Mouse (Mus musculus): ENCODE data around the gene Zbtb37. TPM values are rescaled to one million over a fixed set of nuclear protein-coding genes. Genes with fewer than 3 reads are reported as not detected.
"Not testable (repeated sequence)": the region's sequence is repeated elsewhere in the genome, so short reads cannot be mapped to it uniquely, and the experiment has no call there.

Zbtb37 gene
- polyA plus RNA-seq, 1 experiment from 2014 or later: 13.0 TPM

GRCm38 (mm10) chr1:160989395-160989794 lies 45.3 kb downstream of the Zbtb37 start:
- no peak overlapping the region for H3K9ac ChIP-seq (replicated peaks)
- no peaks in the 10 kb centered on the region for H3K27me3 ChIP-seq (replicated peaks)
- H3K27ac ChIP-seq (replicated peaks): no peak overlapping the region
- no peaks in the 10 kb centered on the region for H3K4me1 ChIP-seq
- no peak for ATAC-seq (ENCODE audit: low FRiP score)
- H3K36me3 ChIP-seq: no peaks in the 10 kb centered on the region
- H3K9me3 ChIP-seq (replicated peaks): no peaks in the 10 kb centered on the region
- no peak overlapping the region for H3K4me3 ChIP-seq (replicated peaks)
- 84% methylated on average over 15 of the region's 15 CpGs for WGBS
- no peak overlapping the region for H3K4me2 ChIP-seq

DNA sequence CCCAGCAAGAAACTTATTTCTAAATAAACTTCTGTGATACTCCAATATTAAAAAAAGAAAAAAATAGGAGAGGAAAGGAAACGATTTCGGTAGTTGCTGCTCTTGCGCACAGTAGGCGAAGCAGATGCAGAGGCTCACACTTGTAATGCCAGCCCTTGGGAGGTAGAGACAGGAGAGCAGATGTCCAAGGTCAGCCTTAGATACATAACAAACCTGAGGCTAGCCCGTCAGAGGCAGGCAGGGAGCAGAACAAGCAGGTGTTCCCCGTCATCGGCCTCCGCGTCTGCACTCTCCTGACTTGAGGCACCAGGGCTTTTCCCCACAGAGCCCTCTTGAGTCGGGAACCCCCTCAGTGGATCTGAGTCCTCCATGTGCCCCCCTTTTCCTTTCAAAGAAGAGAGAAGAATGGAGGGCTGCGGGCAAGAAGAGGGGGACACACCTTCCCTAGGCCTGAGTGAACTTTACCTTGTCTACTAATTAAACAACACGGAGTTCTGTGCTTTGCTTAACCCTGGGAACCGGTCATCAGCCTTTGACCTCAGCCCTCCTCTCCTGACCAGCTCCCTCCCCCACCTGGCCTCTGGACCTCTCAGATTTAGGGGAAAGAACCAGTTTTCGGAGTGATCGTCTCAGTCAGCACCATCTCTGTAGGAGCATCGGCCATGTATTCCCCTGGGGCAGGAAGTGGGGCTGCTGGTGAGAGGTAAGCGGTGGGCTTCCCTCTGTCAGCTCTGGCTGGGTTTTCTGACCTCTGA lies 47.6 kb downstream of the Zbtb37 start:
- no peak overlapping the region for H3K4me2 ChIP-seq
- 91% methylated on average over 17 of the region's 17 CpGs for WGBS

DNA sequence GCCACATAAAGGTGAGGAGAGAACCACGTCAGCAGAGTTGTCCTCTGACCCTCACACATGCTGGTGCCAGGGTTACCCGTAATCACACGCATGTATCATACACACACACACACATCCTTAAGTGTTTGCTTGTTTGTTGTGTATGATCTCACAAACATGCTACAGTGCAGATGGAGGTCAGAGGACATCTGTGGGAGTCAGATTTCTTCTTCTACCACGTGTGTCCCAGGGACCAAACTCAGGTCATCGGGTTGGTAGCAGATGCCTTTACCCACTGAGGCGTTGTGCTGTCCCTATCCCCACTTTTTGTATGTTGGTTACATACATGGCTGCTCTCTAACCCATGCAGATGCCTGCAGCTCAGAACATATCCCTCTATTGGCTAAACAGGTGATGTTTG lies 49.2 kb downstream of the Zbtb37 start:
- Histone ChIP-seq H3K27ac (replicated peaks) (no peak overlapping the region), H3K9me3 (replicated peaks) (no peaks in the 10 kb centered on the region), H3K4me3 (replicated peaks) (no peak overlapping the region), H3K4me1 (no peaks in the 10 kb centered on the region), H3K36me3 (no peaks in the 10 kb centered on the region), H3K27me3 (replicated peaks) (no peaks in the 10 kb centered on the region), H3K9ac (replicated peaks) (no peak overlapping the region), H3K4me2 (no peak overlapping the region)
- no peak for ATAC-seq (ENCODE audit: low FRiP score)
- WGBS: 89% methylated on average over 6 of the region's 6 CpGs

More for the DNA sequence above, 47.6 kb downstream of the Zbtb37 start:
- Histone ChIP-seq H3K4me3 (replicated peaks) (no peak overlapping the region), H3K4me1 (no peaks in the 10 kb centered on the region), H3K9me3 (replicated peaks) (no peaks in the 10 kb centered on the region), H3K27ac (replicated peaks) (no peak overlapping the region), H3K36me3 (no peaks in the 10 kb centered on the region), H3K9ac (replicated peaks) (no peak overlapping the region), H3K27me3 (replicated peaks) (no peaks in the 10 kb centered on the region)
- no peak for ATAC-seq (ENCODE audit: low FRiP score)

- not testable (repeated sequence) for H3K27me3 ChIP-seq (replicated peaks); H3K4me1 ChIP-seq; H3K27ac ChIP-seq (replicated peaks); H3K9me3 ChIP-seq (replicated peaks); ATAC-seq (ENCODE audit: low FRiP score); H3K4me3 ChIP-seq (replicated peaks); H3K9ac ChIP-seq (replicated peaks); H3K36me3 ChIP-seq; H3K4me2 ChIP-seq
- 80% methylated on average over 1 of the region's 1 CpGs for WGBS
Measured at GRCm38 (mm10) chr1:160984731-160985130, 49.9 kb downstream of the Zbtb37 start.

- Histone ChIP-seq H3K9ac (replicated peaks) (no peak overlapping the region), H3K4me1 (no peaks in the 10 kb centered on the region), H3K9me3 (replicated peaks) (no peaks in the 10 kb centered on the region), H3K4me2 (no peak overlapping the region), H3K27ac (replicated peaks) (no peak overlapping the region), H3K36me3 (no peaks in the 10 kb centered on the region), H3K27me3 (replicated peaks) (no peaks in the 10 kb centered on the region), H3K4me3 (replicated peaks) (no peak overlapping the region)
- 79% methylated on average over 3 of the region's 3 CpGs for WGBS
- ATAC-seq (ENCODE audit: low FRiP score): no peak
Measured at GRCm38 (mm10) chr1:160982887-160983286, 51.8 kb downstream of the Zbtb37 start.

DNA sequence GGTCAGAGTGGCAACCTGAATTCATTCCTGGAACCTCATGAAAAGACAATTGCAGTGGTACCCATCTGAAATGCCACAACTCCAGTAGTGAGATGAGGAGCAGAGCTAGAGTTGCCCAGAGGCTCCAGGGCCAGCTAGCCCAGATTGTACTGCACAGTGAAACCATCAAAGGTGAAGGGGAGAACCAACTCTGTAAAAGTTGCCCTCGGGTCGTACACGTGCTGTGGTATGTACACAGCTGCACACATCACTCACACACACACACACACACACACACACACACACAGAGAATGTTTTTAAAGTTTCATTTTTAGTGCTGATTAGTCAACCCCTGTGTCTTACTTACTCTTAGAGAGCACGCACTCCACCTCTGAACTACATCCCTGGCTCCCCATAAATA lies 53.3 kb downstream of the Zbtb37 start:
- Histone ChIP-seq H3K27me3 (replicated peaks) (no peaks in the 10 kb centered on the region), H3K36me3 (no peaks in the 10 kb centered on the region), H3K27ac (replicated peaks) (no peak overlapping the region), H3K4me3 (replicated peaks) (no peak overlapping the region), H3K9ac (replicated peaks) (no peak overlapping the region), H3K4me1 (no peaks in the 10 kb centered on the region), H3K9me3 (replicated peaks) (no peaks in the 10 kb centered on the region), H3K4me2 (no peak overlapping the region)
- 97% methylated on average over 4 of the region's 4 CpGs for WGBS
- no peak for ATAC-seq (ENCODE audit: low FRiP score)

- H3K4me3 ChIP-seq (replicated peaks): no peak overlapping the region
- WGBS: 68% methylated on average over 8 of the region's 8 CpGs
- H3K4me2 ChIP-seq: no peak overlapping the region
- H3K4me1 ChIP-seq: no peaks in the 10 kb centered on the region
- no peak for ATAC-seq (ENCODE audit: low FRiP score)
- H3K9ac ChIP-seq (replicated peaks): no peak overlapping the region
- H3K27me3 ChIP-seq (replicated peaks): no peaks in the 10 kb centered on the region
- H3K9me3 ChIP-seq (replicated peaks): no peaks in the 10 kb centered on the region
- no peaks in the 10 kb centered on the region for H3K36me3 ChIP-seq
- H3K27ac ChIP-seq (replicated peaks): no peak overlapping the region
Measured at GRCm38 (mm10) chr1:160980537-160981234, 54.0 kb downstream of the Zbtb37 start.

DNA sequence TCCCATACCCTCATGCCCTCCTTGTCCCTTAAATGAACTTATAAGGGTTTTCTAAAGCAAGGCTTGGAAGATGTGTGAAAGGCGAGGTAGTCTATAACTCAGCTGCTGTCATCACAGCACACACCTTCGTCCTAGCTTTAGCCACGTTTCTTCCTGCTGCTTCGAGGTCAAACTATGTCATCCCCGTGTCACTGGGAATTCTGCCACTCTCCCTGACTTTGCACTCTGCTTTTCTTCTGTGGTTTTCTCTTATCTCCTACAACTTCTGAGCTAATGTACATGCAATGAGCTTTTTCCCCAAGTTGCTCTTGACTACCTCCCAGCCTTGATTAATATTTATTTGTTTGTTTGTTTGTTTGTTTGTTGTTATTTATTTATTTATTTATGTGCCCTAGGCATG lies 54.6 kb downstream of the Zbtb37 start:
- no peak overlapping the region for H3K27ac ChIP-seq (replicated peaks)
- no peaks in the 10 kb centered on the region for H3K9me3 ChIP-seq (replicated peaks)
- ATAC-seq (ENCODE audit: low FRiP score): no peak
- 84% methylated on average over 5 of the region's 5 CpGs for WGBS
- no peak overlapping the region for H3K9ac ChIP-seq (replicated peaks)
- no peak overlapping the region for H3K4me2 ChIP-seq
- peaks cover 2% of the 10 kb centered on the region; the same call in 1 of the 2 replicates for H3K36me3 ChIP-seq
- H3K4me1 ChIP-seq: no peaks in the 10 kb centered on the region
- H3K4me3 ChIP-seq (replicated peaks): no peak overlapping the region
- H3K27me3 ChIP-seq (replicated peaks): no peaks in the 10 kb centered on the region

- WGBS: 96% methylated on average over 4 of the region's 4 CpGs
- Histone ChIP-seq H3K27ac (replicated peaks) (no peak within 1 kb of the TSS), H3K27me3 (replicated peaks) (no peaks in the 10 kb centered on the region), H3K4me1 (no peaks in the 10 kb centered on the region), H3K4me2 (no peak within 1 kb of the TSS), H3K9me3 (replicated peaks) (no peaks in the 10 kb centered on the region), H3K4me3 (replicated peaks) (no peak within 1 kb of the TSS), H3K36me3 (peaks cover 2% of the 10 kb centered on the region; the same call in 1 of the 2 replicates), H3K9ac (replicated peaks) (no peak within 1 kb of the TSS)
- no peak for ATAC-seq (ENCODE audit: low FRiP score)
Measured at GRCm38 (mm10) chr1:160978071-160978735, 56.4 kb downstream of the Zbtb37 start, which contains the start of gene Serpinc1. Serpinc1 (plus strand) TSS chr1:160978585.

GRCm38 (mm10) chr1:160968643-160969042 lies 66.0 kb downstream of the Zbtb37 start:
- no peak overlapping the region for H3K4me2 ChIP-seq
- H3K9ac ChIP-seq (replicated peaks): no peak overlapping the region
- ATAC-seq (ENCODE audit: low FRiP score): no peak
- 90% methylated on average over 5 of the region's 5 CpGs for WGBS
- H3K27me3 ChIP-seq (replicated peaks): no peaks in the 10 kb centered on the region
- peaks cover 46% of the 10 kb centered on the region for H3K36me3 ChIP-seq
- no peaks in the 10 kb centered on the region for H3K9me3 ChIP-seq (replicated peaks)
- H3K4me1 ChIP-seq: no peaks in the 10 kb centered on the region
- no peak overlapping the region for H3K4me3 ChIP-seq (replicated peaks)
- H3K27ac ChIP-seq (replicated peaks): no peak overlapping the region

DNA sequence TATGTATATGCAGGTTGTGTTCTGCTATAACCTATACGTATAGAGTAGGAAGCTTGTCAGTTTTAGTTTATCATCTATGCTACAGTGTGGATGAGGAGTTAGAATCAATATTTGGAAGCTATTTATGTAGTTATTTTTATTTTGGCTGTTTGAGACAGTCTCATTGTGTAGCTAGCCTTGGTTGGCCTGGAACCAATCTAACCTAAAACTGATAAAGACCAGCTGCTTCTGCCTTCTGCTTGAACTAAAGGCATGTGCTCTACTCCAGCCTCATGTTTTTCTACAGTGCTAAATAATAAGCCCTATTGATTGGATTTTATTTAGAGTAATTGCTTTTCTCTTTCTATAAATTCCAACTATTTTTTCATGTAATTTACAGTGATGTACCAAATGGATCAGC lies 67.4 kb downstream of the Zbtb37 start:
- no peaks in the 10 kb centered on the region for H3K4me1 ChIP-seq
- H3K9ac ChIP-seq (replicated peaks): no peak overlapping the region
- H3K4me3 ChIP-seq (replicated peaks): no peak overlapping the region
- H3K36me3 ChIP-seq: peaks cover 58% of the 10 kb centered on the region
- 93% methylated on average over 1 of the region's 1 CpGs for WGBS
- H3K27me3 ChIP-seq (replicated peaks): no peaks in the 10 kb centered on the region
- ATAC-seq (ENCODE audit: low FRiP score): no peak
- H3K9me3 ChIP-seq (replicated peaks): no peaks in the 10 kb centered on the region
- no peak overlapping the region for H3K27ac ChIP-seq (replicated peaks)
- no peak overlapping the region for H3K4me2 ChIP-seq

- 90% methylated on average over 7 of the region's 7 CpGs for WGBS
Measured at GRCm38 (mm10) chr1:160963199-160963598, 71.5 kb downstream of the Zbtb37 start.

More at GRCm38 (mm10) chr1:160963199-160963598, 71.5 kb downstream of the Zbtb37 start:
- H3K4me1 ChIP-seq: no peaks in the 10 kb centered on the region
- H3K4me2 ChIP-seq: no peak overlapping the region
- no peaks in the 10 kb centered on the region for H3K27me3 ChIP-seq (replicated peaks)
- H3K27ac ChIP-seq (replicated peaks): no peak overlapping the region
- no peak for ATAC-seq (ENCODE audit: low FRiP score)
- H3K9ac ChIP-seq (replicated peaks): no peak overlapping the region
- H3K9me3 ChIP-seq (replicated peaks): no peaks in the 10 kb centered on the region
- peaks cover 67% of the 10 kb centered on the region for H3K36me3 ChIP-seq
- no peak overlapping the region for H3K4me3 ChIP-seq (replicated peaks)
